Mouse (Mus musculus): ENCODE results near the gene Sytl2. TPM values are rescaled to one million over a fixed set of nuclear protein-coding genes. Genes with fewer than 3 reads are reported as not detected.
A peak's percentile ranks its signal among the peaks of the same experiment; 100 is the strongest.

Gene Sytl2
- total RNA-seq, 2 experiments from 2014 or later, result 22.8 to 23.5 TPM

- no peak for DNase-seq
- intact Hi-C loops (cut with DNase I), result no loop called here
These were observed 53.9 kb downstream of the Sytl2 start for GRCm38 (mm10) chr7:90355995-90356394.

DNA sequence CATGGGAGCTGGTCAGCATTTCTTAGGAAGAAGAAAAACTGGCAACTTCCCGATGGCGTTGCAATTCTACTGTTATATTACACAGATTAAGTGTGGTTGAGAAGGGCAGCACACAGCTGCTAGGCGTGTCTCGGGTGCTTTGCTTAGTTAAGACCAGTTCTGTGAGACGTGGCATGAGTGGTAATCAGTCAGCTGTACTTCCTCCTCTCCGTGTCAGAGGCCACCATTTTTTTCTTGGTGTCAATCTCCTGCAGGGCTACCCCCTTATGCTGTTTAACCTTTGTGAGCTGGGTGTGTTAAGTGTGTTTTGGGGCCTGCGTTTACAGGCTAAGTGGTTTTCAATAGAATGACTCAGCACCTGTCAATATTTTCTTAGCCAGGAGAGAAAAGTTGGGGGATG lies 60.7 kb downstream of the Sytl2 start:
- no peak for DNase-seq
- intact Hi-C loops (cut with DNase I), result no loop called here

- intact Hi-C loops (cut with DNase I), result no loop called here
- DNase-seq, result peak; percentile 46
These were observed 68.2 kb downstream of the Sytl2 start for GRCm38 (mm10) chr7:90370071-90370851.

DNA sequence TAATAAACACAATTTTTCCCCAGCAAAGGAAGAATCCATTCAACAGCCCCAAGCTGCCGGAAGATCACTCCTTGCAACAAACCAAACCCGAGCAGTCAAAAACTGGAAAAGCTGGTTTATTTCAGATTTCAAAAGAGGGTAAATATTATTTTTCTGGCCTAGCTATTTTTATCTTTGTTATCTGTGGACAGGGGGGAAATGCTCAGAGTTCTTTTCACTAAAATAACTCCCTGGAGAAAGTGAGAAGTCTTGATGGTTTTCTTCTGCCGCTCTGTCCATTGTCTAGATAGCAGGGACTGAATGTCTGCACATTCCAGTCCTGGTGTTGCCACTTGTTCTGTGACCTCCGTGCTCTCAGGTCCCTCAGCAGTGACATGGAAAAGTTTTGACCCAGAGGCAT lies 70.8 kb downstream of the Sytl2 start:
- DNase-seq, result no peak
- intact Hi-C loops (cut with DNase I), result no loop called here

GRCm38 (mm10) chr7:90384411-90384810 lies 82.4 kb downstream of the Sytl2 start:
- intact Hi-C loops (cut with DNase I), result no loop called here

DNA sequence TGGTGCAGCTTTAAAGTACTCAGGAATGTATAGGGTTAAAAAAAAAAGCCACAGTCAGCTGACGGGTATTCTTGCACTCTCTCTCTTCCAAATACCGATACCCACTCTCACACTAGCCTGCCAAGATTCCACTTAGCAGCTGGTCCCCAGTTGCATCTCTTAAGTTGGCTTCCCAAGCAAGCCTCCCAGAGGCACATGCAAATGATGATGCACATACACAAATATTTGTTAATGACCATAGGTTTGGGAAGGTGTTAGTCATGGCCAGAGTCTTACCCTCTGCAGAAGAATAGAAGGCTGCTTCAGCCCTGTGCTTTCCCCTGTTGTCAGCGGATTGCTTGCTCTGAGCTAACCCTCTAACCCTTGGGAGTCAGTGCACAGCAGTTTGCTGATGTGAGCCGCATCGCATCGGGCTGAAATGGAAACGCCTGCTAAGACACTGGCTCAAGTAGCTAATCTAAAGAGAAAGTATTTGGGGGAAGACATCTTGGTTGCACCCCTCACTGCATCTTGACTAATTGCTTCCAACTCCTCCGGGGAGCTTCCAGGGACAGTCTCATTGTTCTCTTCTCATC lies 84.9 kb downstream of the Sytl2 start:
- intact Hi-C loops (cut with DNase I), result no loop called here
- DNase-seq, result peak; percentile 12

More at GRCm38 (mm10) chr7:90384411-90384810, 82.4 kb downstream of the Sytl2 start:
- no peak for DNase-seq

GRCm38 (mm10) chr7:90389765-90390164 lies 87.7 kb downstream of the Sytl2 start:
- intact Hi-C loops (cut with DNase I), result no loop called here
- DNase-seq, result no peak

- no peak for DNase-seq
- intact Hi-C loops (cut with DNase I), result no loop called here
These were observed 93.0 kb downstream of the Sytl2 start for GRCm38 (mm10) chr7:90395073-90395472.

DNA sequence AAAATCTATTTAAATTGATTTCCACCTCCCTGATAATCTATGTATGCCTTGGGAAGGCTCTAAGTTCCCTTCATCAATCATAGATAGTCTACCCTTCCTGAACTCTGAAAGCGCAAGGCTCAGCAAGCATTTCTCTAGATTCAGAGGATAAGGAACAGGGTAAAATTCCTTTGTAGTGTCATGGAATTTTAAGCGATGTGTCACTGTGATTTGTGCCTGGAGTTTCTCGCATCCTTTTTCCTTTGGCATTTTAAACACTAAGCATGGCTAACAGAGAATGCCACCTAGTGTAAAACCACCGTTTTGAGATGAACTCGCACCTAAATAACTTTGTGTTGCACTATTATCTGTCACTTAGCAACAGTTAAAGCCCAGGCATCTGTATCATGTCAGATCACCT lies 93.9 kb downstream of the Sytl2 start:
- intact Hi-C loops (cut with DNase I), result no loop called here

DNA sequence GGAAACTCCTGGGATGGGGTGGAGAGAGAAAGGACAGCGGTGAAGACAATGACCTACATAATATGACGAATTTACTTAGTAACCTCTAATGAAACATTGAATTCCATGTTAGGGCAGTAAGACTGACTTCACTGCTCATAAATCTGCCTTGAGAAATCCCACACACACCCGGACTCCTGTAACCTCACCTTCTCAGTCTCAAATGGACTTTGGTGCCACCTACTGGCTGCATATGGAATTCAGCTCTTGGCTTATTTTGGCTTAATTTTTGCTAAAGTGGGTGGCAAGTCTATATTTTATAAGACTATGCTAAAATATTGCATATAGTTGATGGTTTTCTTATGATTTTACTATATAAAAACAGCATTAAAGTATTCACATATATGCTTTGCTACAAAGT lies 107.9 kb downstream of the Sytl2 start:
- intact Hi-C loops (cut with DNase I), result loop anchor here (10.0 kb wide), 1 partner anchor 395 kb away; no protein-coding TSS in a partner anchor
- peak; percentile 55 for DNase-seq

More for the DNA sequence above, 93.9 kb downstream of the Sytl2 start:
- no peak for DNase-seq

DNA sequence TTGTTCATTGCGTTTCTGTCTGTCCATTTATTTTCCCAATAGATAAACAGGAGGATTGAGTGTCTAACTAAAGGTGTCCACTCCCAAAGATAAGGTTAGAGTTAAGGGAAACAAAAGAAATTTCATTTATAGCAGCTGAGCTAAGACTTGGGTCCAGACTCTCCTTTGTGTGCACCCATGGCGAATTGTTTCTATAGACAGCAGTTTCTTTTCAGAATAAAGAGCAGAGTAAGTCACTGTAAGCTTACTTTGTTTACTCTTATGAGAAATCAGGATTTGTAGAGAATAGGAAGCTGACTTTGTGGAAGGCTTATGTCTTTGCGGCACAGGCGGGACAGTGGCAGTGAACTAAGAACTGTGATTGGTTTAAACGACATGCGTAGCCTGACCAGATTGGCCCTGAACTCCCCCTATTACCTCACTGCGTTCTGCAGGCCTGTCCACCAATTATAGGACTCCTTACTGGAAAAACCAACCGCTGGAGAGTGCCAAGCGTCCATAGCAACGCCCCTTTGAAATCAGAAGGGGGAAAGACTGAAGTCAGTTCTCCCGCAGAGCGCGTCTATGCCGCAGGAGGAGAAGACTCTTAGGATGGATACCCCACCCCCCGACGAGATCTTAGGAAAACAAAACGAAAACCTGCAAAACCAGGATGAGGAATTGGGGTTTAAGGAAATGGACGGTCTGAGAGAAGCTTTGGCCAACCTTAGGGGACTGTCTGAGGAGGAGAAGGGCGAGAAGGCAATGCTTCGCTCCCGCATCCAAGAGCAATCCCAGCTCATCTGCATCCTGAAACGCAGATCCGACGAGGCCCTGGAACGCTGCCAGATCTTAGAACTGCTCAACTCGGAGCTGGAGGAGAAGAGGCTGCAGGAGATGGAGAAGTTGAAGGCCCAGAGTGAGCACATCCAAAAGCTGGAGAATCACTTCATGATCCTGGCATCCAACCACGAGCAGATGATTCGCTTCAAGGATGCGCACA lies 124.3 kb downstream of the Sytl2 start, which contains the start of gene Ccdc89:
Gene Ccdc89 (plus strand): TSS at position 558 of the 982 bp plus-strand sequence.
- intact Hi-C loops (cut with DNase I), result no loop called here
- peak; percentile 84 for DNase-seq

GRCm38 (mm10) chr7:90427006-90427405 lies 125.0 kb downstream of the Sytl2 start:
- DNase-seq, result no peak
- intact Hi-C loops (cut with DNase I), result no loop called here

DNA sequence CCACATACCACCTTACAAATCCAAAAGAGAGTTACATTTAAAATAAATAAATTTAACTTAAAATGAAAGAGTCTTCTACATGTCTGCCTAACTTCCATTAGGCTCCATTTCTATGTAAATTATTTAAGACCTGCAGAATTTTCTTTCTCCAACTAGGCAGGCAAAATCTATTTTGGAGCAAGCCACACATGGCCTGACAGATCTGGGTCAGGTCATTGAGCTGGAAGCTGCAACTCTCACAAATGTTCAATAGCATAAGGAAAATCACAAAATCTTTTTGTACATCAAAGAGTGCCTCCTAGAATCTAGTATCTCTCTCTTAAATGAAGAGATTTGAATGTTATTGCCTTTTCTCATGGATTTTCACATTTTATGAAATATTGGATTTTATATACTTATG lies 130.2 kb downstream of the Sytl2 start:
- DNase-seq, result no peak
- intact Hi-C loops (cut with DNase I), result no loop called here

DNA sequence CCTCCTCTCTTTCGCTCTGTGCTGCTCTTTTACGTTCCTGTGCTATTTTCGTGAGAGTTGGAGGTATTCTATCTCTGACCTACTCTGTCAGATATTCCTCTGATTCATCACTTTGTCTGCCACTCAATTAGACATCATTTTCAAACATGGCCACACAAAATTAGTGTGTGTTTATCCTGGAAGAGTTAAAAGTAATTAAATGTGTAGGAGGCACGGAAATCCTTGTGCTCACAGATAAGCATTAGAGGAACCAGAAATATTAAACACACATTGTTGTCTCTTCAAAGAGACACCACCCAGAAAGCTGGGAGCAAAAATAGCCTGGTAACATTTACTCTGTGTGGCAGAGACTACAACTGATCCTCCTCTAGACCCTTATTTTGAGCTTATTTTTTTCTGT lies 138.0 kb downstream of the Sytl2 start:
- intact Hi-C loops (cut with DNase I), result no loop called here
- no peak for DNase-seq

DNA sequence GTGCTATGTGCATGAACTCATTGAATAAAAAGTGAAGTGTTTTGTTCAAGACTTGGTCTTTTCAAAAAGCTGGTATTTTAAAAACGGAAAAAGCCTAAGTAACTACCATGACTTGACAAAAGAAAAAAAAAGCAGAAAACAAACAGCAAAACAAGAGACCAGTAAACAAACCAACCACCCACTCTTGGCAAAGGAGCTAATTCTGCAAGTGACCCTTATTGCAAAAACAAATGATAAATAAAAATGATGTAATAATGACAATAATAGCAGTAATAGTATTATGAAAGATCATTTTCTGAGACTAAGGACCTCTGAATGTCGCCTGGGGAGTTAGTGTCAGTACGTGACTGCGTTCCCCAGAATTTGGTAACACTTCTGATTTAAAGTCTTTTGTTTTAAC lies 140.0 kb downstream of the Sytl2 start:
- intact Hi-C loops (cut with DNase I), result no loop called here
- DNase-seq, result no peak

DNA sequence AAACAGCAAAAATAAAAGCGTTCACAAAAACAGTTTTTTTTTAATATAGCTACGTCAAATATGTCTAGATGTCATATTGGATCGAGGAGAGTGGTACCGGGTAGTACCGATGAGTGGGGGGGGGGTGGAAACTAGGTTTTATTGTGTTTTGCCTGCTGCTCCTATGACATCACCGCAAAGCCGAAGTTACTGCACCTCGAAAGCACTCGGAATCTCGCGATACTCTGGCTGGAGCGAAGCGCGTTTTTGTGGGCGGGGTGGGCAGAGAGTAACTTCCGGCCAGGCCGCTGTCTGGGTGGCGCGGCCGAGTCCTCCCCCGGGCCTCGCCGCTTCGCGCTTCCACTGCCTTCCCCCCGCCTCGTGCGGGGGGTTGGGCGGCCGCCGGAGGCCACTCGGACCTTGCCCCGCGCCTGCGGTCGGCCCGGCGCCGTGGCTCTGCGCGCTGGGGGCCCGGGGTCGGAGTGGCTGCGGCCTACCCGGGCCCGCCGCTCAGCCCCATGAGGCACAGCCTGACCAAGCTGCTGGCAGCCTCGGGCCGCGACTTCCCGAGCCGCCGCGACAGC lies 140.5 kb downstream of the Sytl2 start, which contains the start of gene Crebzf:
Gene Crebzf (plus strand): TSS at position 212 of the 563 bp plus-strand sequence.
- intact Hi-C loops (cut with DNase I), result no loop called here
- peak; percentile 96 for DNase-seq

DNA sequence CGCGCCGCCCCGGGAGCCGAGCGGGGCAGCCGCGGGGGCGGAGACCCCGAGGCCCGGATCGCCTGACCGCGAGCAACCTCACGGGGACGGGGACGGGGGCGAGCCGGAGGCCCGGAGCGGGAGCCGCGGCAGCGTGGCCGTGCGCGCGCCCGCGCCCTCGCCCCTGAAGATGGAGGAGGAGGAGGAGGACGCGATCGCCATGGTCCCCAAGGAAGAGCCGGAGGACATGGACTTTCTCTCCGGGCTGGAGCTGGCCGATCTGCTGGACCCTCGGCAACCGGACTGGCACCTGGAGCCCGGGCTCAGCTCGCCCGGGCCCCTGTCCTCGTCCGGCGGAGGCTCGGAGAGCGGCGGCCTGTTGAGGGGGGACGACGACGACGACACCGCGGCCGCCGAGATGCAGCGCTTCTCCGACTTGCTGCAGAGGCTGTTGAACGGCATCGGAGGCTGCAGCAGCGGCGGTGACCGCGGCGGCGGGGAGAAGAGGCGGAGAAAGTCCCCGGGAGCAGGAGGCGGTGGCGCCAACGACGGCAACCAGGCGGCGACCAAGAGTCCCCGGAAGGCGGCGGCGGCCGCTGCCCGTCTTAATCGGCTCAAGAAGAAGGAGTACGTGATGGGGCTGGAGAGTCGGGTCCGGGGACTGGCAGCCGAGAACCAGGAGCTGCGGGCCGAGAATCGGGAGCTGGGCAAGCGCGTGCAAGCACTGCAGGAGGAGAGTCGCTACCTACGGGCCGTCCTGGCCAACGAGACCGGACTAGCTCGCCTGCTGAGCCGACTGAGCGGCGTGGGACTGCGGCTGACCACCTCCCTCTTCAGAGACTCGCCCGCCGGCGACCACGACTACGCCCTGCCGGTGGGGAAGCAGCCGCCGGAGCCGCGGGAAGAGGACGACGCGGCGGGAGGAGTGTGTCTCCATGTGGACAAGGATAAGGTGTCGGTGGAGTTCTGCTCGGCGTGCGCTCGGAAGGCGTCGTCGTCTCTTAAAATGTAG lies 141.3 kb downstream of the Sytl2 start:
- intact Hi-C loops (cut with DNase I), result no loop called here
- peak; percentile 77 for DNase-seq

DNA sequence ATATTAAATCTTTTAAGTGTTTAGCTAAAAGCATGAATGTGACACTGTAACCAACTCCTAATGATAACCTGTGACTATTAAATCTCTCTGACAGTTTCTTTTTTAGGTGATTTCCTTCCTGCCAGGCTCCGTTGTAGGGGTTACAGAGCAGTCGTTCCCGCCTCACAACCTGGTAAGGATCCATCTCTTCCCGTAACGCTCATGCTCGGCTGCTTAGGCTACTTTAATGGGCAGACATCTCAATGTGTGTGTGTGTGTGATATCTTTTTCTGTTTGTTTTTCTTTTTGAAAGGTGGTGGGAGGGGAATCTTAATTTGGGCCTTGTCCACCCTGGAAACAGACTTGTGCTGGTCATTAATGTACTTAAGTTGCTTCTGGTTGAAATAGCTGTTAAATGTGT lies 142.2 kb downstream of the Sytl2 start:
- intact Hi-C loops (cut with DNase I), result no loop called here
- no peak for DNase-seq

GRCm38 (mm10) chr7:90456149-90456844 lies 154.2 kb downstream of the Sytl2 start:
- DNase-seq, result no peak
- intact Hi-C loops (cut with DNase I), result no loop called here

Measured in left cerebral cortex, postnatal 4 days (tissue).